Mouse (Mus musculus) neural tube, postnatal 0 days (tissue): ENCODE results near the gene Nlrp4b. TPM values are rescaled to one million over a fixed set of nuclear protein-coding genes. Genes with fewer than 3 reads are reported as not detected.

Experiments
- polyA plus RNA-seq: library from polyadenylated mRNA; unstranded; fragments of >200 nt; fragmentation: Nextera tagmentation; extraction: Ambion mirVana; gene quantifications from 2 replicates; pipeline ENCODE4 v1.2.1, GENCODE M21; 2015

Nlrp4b gene
- not detected in 2 replicates for polyA plus RNA-seq

GRCm38 (mm10) chr7:10687489-10687888 is at the start of gene Nlrp4b:
Gene Nlrp4b (plus strand): TSS chr7:10687789.

DNA sequence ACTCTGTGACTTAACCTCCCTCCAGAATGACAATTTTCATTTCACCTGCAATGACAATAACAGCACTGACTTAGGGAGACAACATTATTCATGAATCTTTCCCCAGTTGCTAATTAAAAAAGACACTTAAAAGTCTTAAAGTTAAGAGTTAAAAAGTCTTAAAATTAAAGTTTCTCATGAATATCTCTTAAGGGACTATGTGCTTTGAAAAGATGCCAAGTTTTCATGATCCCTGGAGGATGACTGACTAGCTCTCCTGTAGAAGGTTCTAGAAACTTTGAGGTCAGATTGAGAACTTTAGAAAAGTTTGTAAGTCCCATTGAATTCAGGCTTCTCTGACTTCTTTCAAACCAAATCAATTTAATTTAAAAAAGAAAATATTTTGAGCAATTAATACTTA is 66.7 kb downstream of the Nlrp4b start, which contains the start of gene Vmn1r71:
TSS of gene Vmn1r71 (minus strand) at position 101 of the 400 bp plus-strand sequence.

Other genes with a start within 250 kb of the Nlrp4b start
- not detected in 2 replicates for gene Vmn1r67, start 244.5 kb upstream of the Nlrp4b start, polyA plus RNA-seq
- gene Zik1, start 192.4 kb upstream of the Nlrp4b start, polyA plus RNA-seq: 11.9 and 12.6 TPM in 2 replicates
- gene Vmn1r68, start 129.3 kb upstream of the Nlrp4b start, polyA plus RNA-seq: not detected in 2 replicates
- gene Vmn1r69, start 74.1 kb upstream of the Nlrp4b start, polyA plus RNA-seq: not detected in 2 replicates
- gene Vmn1r70, start 56.3 kb upstream of the Nlrp4b start, polyA plus RNA-seq: not detected in 2 replicates
- gene Vmn1r71, start 66.6 kb downstream of the Nlrp4b start, polyA plus RNA-seq: not detected in 2 replicates
- not detected in 2 replicates for gene Zscan4b, start 217.3 kb downstream of the Nlrp4b start, polyA plus RNA-seq